In the genomic region with DNA sequence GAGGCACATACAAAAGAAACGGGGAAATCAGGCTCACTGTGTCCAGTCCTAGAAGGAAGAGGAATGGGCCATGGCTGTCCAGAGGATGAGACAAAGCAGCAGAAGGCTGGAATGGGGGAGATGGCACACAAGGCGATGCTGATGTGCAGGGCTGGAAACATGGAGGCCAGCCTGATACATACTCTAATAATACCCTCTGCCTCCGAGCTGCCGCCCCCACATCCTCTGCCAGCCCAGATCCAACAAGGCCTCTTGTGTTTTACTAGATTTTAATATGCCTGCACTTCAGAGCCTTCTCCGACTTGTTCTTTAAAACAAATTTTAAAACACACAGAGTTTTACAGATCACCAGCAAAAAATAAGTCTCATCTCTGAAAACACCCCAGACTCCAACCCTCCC, we compare ENCODE assay signal across 21 mouse cellular contexts. TPM values are rescaled to one million over a fixed set of nuclear protein-coding genes. Genes with fewer than 3 reads are reported as not detected.
"Had no signal": no experiment of that assay in that cellular context is flagged by ENCODE, and none has a peak within 500 bp of the region (broad histone marks: within the 10 kb centered on the region; RNA-seq: fewer than 3 reads in every experiment).

No protein-coding gene starts in this region.

- DNase-seq: kidney, adult 11 months; kidney, adult 9 months; kidney, postnatal 36 days; left cerebral cortex, postnatal 4 days; midbrain, embryonic 14.5 days; retina, postnatal 1 day; right cerebral cortex, postnatal 14 days; thymus, adult 2 months; thymus, postnatal 36 days had no signal

- H3K36me3 ChIP-seq: limb, embryonic 13.5 days; neural tube, embryonic 15.5 days had no signal

- H3K4me2 ChIP-seq: limb, embryonic 13.5 days; neural tube, embryonic 15.5 days had no signal

- H3K4me3 ChIP-seq: limb, embryonic 13.5 days; myocyte; neural tube, embryonic 15.5 days had no signal

- H3K27me3 ChIP-seq: neural tube, embryonic 15.5 days had no signal

- H3K9me3 ChIP-seq: limb, embryonic 13.5 days; neural tube, embryonic 15.5 days had no signal

- H3K27ac ChIP-seq: kidney, postnatal 0 days; limb, embryonic 13.5 days; liver, embryonic 14.5 days; neural tube, embryonic 15.5 days had no signal

- H3K9ac ChIP-seq: limb, embryonic 13.5 days; liver, embryonic 14.5 days; neural tube, embryonic 15.5 days had no signal

- H3K4me1 ChIP-seq: neural tube, embryonic 15.5 days had no signal

RNA-seq across cellular contexts. Expression of a gene that starts 14.2 kb away (rescaled TPM):
- total RNA-seq: layer of hippocampus, adult 18-20 months; layer of hippocampus, postnatal 10 days; left cerebral cortex, postnatal 4 days; liver, adult 2 months; megakaryocyte-erythroid progenitor cell, adult 5-6 weeks had no signal
- polyA plus RNA-seq: intestine, embryonic 14.5 days; kidney, postnatal 0 days; limb, embryonic 13.5 days; liver, adult 2 months; liver, embryonic 14.5 days; midbrain, embryonic 14.5 days; myocyte; neural tube, embryonic 11.5 days; neural tube, embryonic 15.5 days; stomach, postnatal 0 days; thymus, adult 2 months had no signal
